Mouse (Mus musculus) midbrain, embryonic 12.5 days (tissue): Measurements from ENCODE around the gene Kit. TPM values are rescaled to one million over a fixed set of nuclear protein-coding genes. Genes with fewer than 3 reads are reported as not detected.

Experiments used
- ATAC-seq: fragments of 200-750 bp; cut with Nextera tagmentation; 2 replicates; pipeline ENCODE4 v1.8.0; 2017; ENCODE audit warnings: low read depth, moderate TSS enrichment, moderate library complexity; ENCODE audit not compliant: low FRiP score
- H3K27ac ChIP-seq: fragments of 300-500 bp; sonication (generic); replicated peaks from 2 replicates; pipeline ENCODE4 v1.5.1; 2016; ENCODE audit warnings: mild to moderate bottlenecking
- H3K27me3 ChIP-seq: fragments of 300-500 bp; sonication (generic); 2 replicates; pipeline ENCODE4 v1.6.1; 2016; ENCODE audit warnings: mild to moderate bottlenecking
- H3K36me3 ChIP-seq: fragments of 300-500 bp; sonication (generic); 2 replicates; pipeline ENCODE4 v1.6.1; 2016
- H3K4me1 ChIP-seq: fragments of 300-500 bp; sonication (generic); 2 replicates; pipeline ENCODE4 v1.6.1; 2016
- H3K4me2 ChIP-seq: fragments of 300-500 bp; sonication (generic); replicated peaks from 2 replicates; pipeline ENCODE4 v1.6.1; 2016; ENCODE audit warnings: mild to moderate bottlenecking, moderate library complexity
- H3K4me3 ChIP-seq: fragments of 300-500 bp; sonication (generic); 2 replicates; pipeline ENCODE4 v1.5.1; 2016; ENCODE audit warnings: mild to moderate bottlenecking
- H3K9ac ChIP-seq: fragments of 300-500 bp; sonication (generic); replicated peaks from 2 replicates; pipeline ENCODE4 v1.6.1; 2016; ENCODE audit warnings: mild to moderate bottlenecking, moderate library complexity
- H3K9me3 ChIP-seq: fragments of 300-500 bp; sonication (generic); 2 replicates; pipeline ENCODE4 v1.6.1; 2016; ENCODE audit warnings: mild to moderate bottlenecking
- WGBS: fragments of 180-500 bp; shearing (Covaris S2); methylation state at CpG from one replicate; pipeline ENCODE4 v1.1.7; 2016; 5-methylcytosine and 5-hydroxymethylcytosine counted together
- polyA plus RNA-seq: library from polyadenylated mRNA; unstranded; fragments of >200 nt; fragmentation: Nextera tagmentation; extraction: Ambion mirVana; gene quantifications from 2 replicates; pipeline ENCODE4 v1.2.1, GENCODE M21; 2016

Kit gene
- polyA plus RNA-seq, 1 experiment from 2014 or later, result 19.7 TPM

DNA sequence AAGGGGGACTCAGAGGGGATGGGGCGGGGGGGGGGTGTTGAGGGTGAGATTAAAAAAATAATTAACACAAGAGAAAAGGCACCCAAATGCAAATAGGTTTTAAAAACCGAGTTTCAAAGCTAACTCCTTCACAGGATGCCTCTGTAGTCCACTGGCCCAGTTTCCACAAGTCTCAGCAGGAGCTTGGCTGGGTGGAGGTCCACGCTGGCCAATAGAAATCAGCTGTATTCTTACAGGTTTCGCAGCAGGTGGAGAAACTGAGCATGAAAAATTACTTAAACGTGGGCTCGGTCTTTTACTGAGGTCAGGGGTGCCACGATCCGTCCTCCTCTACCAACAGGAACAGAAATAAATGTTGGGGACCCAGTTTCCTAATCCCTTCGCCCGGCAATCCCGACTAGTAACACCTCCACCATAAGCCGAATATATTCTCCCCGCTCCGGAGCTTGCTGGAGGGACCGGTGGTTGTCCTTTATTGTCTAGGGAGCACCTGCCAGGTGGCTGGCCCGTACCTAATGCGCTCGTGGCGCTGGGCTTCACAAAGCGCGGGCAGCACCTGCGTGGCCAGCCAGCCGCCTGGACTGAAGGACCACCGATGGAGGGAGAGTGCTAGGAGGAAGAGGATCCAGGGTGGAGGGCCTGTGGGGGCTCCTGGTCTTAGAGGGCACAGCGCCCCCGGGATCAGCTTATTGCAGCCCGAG, 415 bp upstream of the Kit start:
- peak overlapping the region; percentile 99 for H3K4me2 ChIP-seq
- no peaks in the 10 kb centered on the region for H3K36me3 ChIP-seq
- H3K27ac ChIP-seq, result no peak overlapping the region
- H3K4me1 ChIP-seq, result peaks cover 17% of the 10 kb centered on the region
- peak overlapping the region; percentile 76 for H3K9ac ChIP-seq
- WGBS, result 3% methylated on average over 27 of the region's 27 CpGs
- no peaks in the 10 kb centered on the region for H3K9me3 ChIP-seq
- peaks cover 50% of the 10 kb centered on the region for H3K27me3 ChIP-seq
- H3K4me3 ChIP-seq, result peak overlapping the region; percentile 70
- ATAC-seq, result no peak; the same call in 1 of the 2 replicates

DNA sequence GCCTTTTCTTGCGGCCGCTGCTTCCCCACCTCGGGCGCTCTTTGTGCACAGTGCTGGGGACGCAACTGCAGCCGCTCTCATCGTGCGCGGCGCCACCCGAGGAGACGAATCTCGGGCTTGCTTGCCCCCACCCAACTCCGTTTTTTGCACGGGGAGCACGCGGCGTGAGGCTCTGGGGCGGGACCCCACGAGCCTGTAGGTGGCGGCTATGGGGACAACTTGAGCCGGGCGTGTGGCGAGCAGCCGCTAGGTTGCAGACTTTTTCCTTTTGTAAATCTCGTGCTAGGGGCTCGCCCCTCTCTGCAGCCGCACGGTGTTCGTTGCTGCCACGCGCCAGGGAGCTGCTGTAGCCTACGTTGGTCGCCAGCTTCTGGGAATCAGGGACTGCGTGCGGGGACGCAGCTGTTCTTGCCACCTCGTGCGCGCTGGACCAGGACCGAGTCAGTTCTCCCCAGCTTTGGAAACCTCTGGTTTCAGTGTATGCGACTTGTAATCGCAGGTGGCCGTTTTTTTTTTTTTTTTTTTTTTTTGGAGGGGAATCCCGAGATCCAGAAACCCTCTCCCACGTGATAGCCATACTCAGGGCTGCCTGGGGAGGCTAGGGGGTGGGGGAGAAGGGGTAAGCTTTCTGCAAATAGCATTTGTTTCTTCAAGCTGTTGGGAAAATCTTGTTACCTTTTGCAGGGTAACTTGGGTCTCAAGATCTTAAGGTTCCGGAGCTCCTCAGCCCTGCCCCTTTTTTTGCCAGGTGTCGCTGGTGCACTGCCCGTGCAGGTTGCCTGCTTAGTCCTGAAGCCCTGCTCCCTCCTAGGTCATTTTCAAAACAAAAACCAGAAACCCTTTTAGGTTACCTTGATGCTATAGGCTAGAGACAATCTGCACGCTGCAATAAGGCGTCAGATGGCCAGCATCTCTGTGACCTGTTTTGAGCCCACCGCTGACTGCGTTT, 1.1 kb downstream of the Kit start:
- peak; percentile 68 for ATAC-seq
- H3K27ac ChIP-seq, result peak overlapping the region; percentile 54; the same call in 1 of the 2 replicates
- peaks cover 17% of the 10 kb centered on the region for H3K4me1 ChIP-seq
- H3K4me2 ChIP-seq, result peak overlapping the region; percentile 99
- no peaks in the 10 kb centered on the region for H3K36me3 ChIP-seq
- no peaks in the 10 kb centered on the region for H3K9me3 ChIP-seq
- WGBS, result under 1% methylated on average over 53 of the region's 53 CpGs
- H3K27me3 ChIP-seq, result peaks cover 50% of the 10 kb centered on the region
- peak overlapping the region; percentile 70 for H3K4me3 ChIP-seq
- peak overlapping the region; percentile 76 for H3K9ac ChIP-seq

GRCm38 (mm10) chr5:75576741-75577140, 2.0 kb downstream of the Kit start:
- H3K4me1 ChIP-seq, result peaks cover 17% of the 10 kb centered on the region
- ATAC-seq, result no peak
- 20% methylated on average over 6 of the region's 6 CpGs for WGBS
- H3K36me3 ChIP-seq, result no peaks in the 10 kb centered on the region
- peak overlapping the region; percentile 70 for H3K4me3 ChIP-seq
- H3K4me2 ChIP-seq, result peak overlapping the region; percentile 99
- H3K27me3 ChIP-seq, result peaks cover 45% of the 10 kb centered on the region
- no peak overlapping the region for H3K9ac ChIP-seq
- H3K9me3 ChIP-seq, result no peaks in the 10 kb centered on the region
- H3K27ac ChIP-seq, result no peak overlapping the region

GRCm38 (mm10) chr5:75578141-75578540, 3.4 kb downstream of the Kit start:
- H3K27me3 ChIP-seq, result peaks cover 38% of the 10 kb centered on the region
- no peak overlapping the region for H3K27ac ChIP-seq
- H3K9me3 ChIP-seq, result no peaks in the 10 kb centered on the region
- peaks cover 17% of the 10 kb centered on the region for H3K4me1 ChIP-seq
- no peaks in the 10 kb centered on the region for H3K36me3 ChIP-seq
- no peak overlapping the region for H3K4me3 ChIP-seq
- no peak overlapping the region for H3K4me2 ChIP-seq
- no peak for ATAC-seq
- WGBS, result 83% methylated on average over 7 of the region's 7 CpGs
- H3K9ac ChIP-seq, result no peak overlapping the region

DNA sequence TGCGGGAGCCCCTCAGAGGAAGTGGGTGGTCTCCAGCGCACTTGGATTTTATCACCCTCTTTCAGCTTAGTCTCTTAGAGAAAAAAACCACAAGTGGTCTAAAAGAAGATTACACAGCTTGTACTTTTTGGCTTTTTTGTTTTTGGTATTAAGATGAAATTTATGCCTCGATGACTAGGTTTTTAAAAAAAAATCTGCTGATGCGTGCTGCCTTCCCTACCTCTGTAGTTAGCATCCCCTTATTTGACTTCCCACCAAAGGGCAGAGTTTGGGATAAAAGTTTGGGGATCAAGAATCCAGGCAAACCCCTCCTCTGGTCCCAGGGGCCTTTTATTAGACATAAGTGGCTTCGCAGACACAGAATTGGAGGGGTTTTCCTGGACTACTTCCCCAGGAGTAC, 4.5 kb downstream of the Kit start:
- no peak overlapping the region for H3K4me3 ChIP-seq
- H3K9me3 ChIP-seq, result no peaks in the 10 kb centered on the region
- no peaks in the 10 kb centered on the region for H3K36me3 ChIP-seq
- no peak overlapping the region for H3K4me2 ChIP-seq
- H3K27me3 ChIP-seq, result peaks cover 30% of the 10 kb centered on the region
- H3K9ac ChIP-seq, result no peak overlapping the region
- no peak for ATAC-seq
- WGBS, result 81% methylated on average over 5 of the region's 5 CpGs
- H3K4me1 ChIP-seq, result peaks cover 15% of the 10 kb centered on the region
- no peak overlapping the region for H3K27ac ChIP-seq

DNA sequence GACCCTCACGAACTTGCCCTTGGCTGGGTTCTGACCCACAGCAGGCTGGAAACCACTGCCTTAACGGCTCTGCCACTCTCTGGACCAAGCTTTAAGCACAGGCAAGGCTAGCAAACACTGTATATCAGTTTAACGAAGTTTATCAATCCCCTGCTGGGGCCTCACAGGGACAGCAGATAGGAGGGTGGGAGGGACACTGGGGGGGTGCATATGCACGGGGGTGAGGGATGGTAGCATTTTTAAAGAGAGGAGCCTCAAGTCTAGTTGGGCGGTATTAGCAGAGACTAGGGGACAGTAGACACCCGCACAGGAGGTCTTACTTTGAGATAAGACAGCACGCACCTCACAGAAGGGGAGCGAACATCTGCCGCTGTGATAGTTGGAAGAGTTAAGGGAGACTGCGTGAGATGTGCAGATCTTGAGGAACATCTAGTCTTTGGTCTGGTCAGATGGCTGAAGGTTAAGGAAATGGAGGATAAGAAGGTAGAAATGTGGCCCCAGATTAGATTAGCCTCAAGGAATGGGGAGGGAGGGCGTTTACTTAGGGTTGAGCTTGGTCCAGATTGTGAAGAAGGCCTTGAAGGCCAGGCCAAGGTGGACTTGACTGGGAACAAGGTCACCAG, 5.0 kb downstream of the Kit start:
- 80% methylated on average over 11 of the region's 11 CpGs for WGBS
- no peak overlapping the region for H3K4me2 ChIP-seq

GRCm38 (mm10) chr5:75581926-75582325, 7.2 kb downstream of the Kit start:
- peaks cover 20% of the 10 kb centered on the region for H3K27me3 ChIP-seq
- H3K9me3 ChIP-seq, result no peaks in the 10 kb centered on the region
- peaks cover 3% of the 10 kb centered on the region; the same call in 1 of the 2 replicates for H3K4me1 ChIP-seq
- no peak overlapping the region for H3K27ac ChIP-seq
- 96% methylated on average over 7 of the region's 7 CpGs for WGBS
- no peak for ATAC-seq
- H3K9ac ChIP-seq, result no peak overlapping the region
- no peaks in the 10 kb centered on the region for H3K36me3 ChIP-seq
- no peak overlapping the region for H3K4me2 ChIP-seq
- H3K4me3 ChIP-seq, result no peak overlapping the region

More for the DNA sequence above, 5.0 kb downstream of the Kit start:
- H3K9ac ChIP-seq, result no peak overlapping the region
- no peak for ATAC-seq
- no peak overlapping the region for H3K4me3 ChIP-seq
- H3K36me3 ChIP-seq, result no peaks in the 10 kb centered on the region
- H3K27ac ChIP-seq, result no peak overlapping the region
- H3K27me3 ChIP-seq, result peaks cover 25% of the 10 kb centered on the region
- H3K4me1 ChIP-seq, result peaks cover 12% of the 10 kb centered on the region
- H3K9me3 ChIP-seq, result no peaks in the 10 kb centered on the region

- H3K36me3 ChIP-seq, result no peaks in the 10 kb centered on the region
- no peak overlapping the region for H3K4me2 ChIP-seq
- H3K27ac ChIP-seq, result no peak overlapping the region
- no peaks in the 10 kb centered on the region for H3K9me3 ChIP-seq
- no peak for ATAC-seq
- no peak overlapping the region for H3K4me3 ChIP-seq
- no peak overlapping the region for H3K9ac ChIP-seq
- peaks cover 13% of the 10 kb centered on the region for H3K4me1 ChIP-seq
- no peaks in the 10 kb centered on the region for H3K27me3 ChIP-seq
- 95% methylated on average over 4 of the region's 4 CpGs for WGBS
Measured at GRCm38 (mm10) chr5:75587781-75588180, 13.1 kb downstream of the Kit start.

- Histone ChIP-seq H3K4me2 (no peak overlapping the region), H3K27ac (no peak overlapping the region), H3K27me3 (peaks cover 3% of the 10 kb centered on the region; the same call in 1 of the 2 replicates), H3K4me1 (peaks cover 14% of the 10 kb centered on the region), H3K4me3 (no peak overlapping the region), H3K36me3 (no peaks in the 10 kb centered on the region), H3K9ac (no peak overlapping the region), H3K9me3 (no peaks in the 10 kb centered on the region)
- ATAC-seq, result no peak
- 89% methylated on average over 15 of the region's 15 CpGs for WGBS
Measured at GRCm38 (mm10) chr5:75589552-75590346, 15.0 kb downstream of the Kit start.

DNA sequence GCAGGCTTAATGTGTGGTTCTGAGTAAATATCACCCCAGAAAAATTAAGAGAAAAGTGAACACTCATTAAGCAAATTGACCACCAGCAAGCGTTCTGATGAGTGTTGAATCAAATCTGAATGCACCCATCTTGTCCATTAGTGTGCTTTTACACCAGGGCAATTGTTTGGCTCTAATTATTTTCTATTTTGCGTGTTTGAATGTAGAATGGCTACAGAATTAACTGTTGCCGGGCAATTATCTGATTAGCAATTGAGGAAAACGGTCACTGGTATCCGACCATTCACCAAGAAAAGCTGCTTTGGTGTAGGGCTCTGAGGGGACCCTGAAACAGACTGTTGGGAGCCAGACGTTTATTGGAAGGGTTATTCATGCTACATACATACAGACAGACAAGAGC, 16.2 kb downstream of the Kit start:
- H3K36me3 ChIP-seq, result no peaks in the 10 kb centered on the region
- H3K9ac ChIP-seq, result no peak overlapping the region
- no peak overlapping the region for H3K4me2 ChIP-seq
- 42% methylated on average over 6 of the region's 6 CpGs for WGBS
- no peak overlapping the region for H3K4me3 ChIP-seq
- H3K4me1 ChIP-seq, result peaks cover 16% of the 10 kb centered on the region
- ATAC-seq, result no peak
- no peaks in the 10 kb centered on the region for H3K9me3 ChIP-seq
- peaks cover 3% of the 10 kb centered on the region; the same call in 1 of the 2 replicates for H3K27me3 ChIP-seq
- no peak overlapping the region for H3K27ac ChIP-seq

DNA sequence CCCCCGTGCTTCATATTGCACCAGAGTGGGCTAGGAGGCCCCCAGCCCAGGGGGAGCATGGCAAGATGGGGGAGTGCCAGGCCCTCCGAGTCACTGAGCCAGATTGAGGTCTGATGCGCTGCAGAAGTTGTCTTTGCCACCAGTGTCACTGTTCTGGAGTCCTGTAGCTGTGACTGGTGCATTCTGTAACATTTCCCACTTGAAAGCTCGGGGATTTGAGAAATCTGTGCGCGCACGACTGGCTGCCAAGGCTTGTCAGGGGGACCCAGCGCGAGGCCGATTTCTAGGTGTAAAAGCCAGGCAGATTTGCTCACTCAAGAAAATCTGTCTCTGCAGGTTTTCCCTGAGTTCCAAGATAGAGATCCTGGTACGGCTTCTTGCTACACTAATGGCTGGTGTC, 16.9 kb downstream of the Kit start:
- ATAC-seq, result no peak
- H3K4me3 ChIP-seq, result no peak overlapping the region
- peaks cover 20% of the 10 kb centered on the region for H3K4me1 ChIP-seq
- no peak overlapping the region for H3K4me2 ChIP-seq
- peaks cover 3% of the 10 kb centered on the region; the same call in 1 of the 2 replicates for H3K27me3 ChIP-seq
- 71% methylated on average over 11 of the region's 11 CpGs for WGBS
- H3K27ac ChIP-seq, result no peak overlapping the region
- H3K9ac ChIP-seq, result 0 out of 2 replicates have a peak overlapping the region, but pooled peaks have one; percentile 15
- H3K9me3 ChIP-seq, result no peaks in the 10 kb centered on the region
- no peaks in the 10 kb centered on the region for H3K36me3 ChIP-seq
